Mouse (Mus musculus) liver, adult 2 months (tissue): ENCODE measurements around the gene Serinc5.

Experiments used
- CTCF ChIP-seq: fragments of 200-500 bp; IDR thresholded peaks from 2 replicates; pipeline ENCODE4 v1.5.1; 2011; ENCODE audit warnings: low read depth, low read length, control low read depth
- POLR2A ChIP-seq: fragments of 200-500 bp; IDR thresholded peaks from 2 replicates; pipeline ENCODE4 v1.6.1; 2011; ENCODE audit warnings: low read length, control low read depth; ENCODE audit not compliant: insufficient read depth; ENCODE audit errors: extremely low read depth

DNA sequence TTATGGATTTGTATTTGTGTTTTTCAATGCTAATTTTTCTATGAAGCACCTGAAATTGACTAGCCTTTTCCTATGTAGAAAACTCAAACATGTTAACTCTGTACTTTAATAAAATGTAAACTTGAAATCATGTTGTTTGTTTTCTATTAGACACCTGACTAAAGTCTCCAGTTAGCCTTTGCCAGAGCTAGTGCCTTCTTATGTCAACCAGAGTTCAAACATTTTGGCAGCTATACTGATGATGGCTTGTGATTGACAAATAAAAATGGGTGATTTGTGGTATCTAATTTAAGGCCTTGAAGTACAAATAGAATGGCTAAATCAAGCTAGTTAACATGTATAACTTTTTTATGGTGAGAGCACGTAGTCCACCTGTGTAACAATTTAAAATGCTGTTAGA, 100.9 kb downstream of the Serinc5 start:
- TF ChIP-seq POLR2A (no peak), CTCF (no peak)
